Mouse (Mus musculus): ENCODE measurements at regions not wholly inside any gene's neighbourhood (a gene's known extent, or its start where the extent isn't known, plus 50 kb on each side); places are given as distances from the start of the nearest gene placed in this dataset.

GRCm38 (mm10) chr8:92540636-92541035 lies 133.5 kb upstream of the Irx6 start:
- TF ChIP-seq GATA2 (IDR thresholded peaks at IDR 0.05; ENCODE audit: borderline replicate concordance, low read depth, low read length), result no peak
- TF ChIP-seq POLR2AphosphoS5 (IDR thresholded peaks at IDR 0.05; ENCODE audit: insufficient replicate concordance, low read depth, low read length), result no peak
- TF ChIP-seq GATA1 (IDR thresholded peaks at IDR 0.05; ENCODE audit: borderline replicate concordance, low read length), result no peak
- no peak for TF ChIP-seq TAL1 (conservative IDR thresholded peaks at IDR 0.05; ENCODE audit: low read depth, low read length)
- no peak for TF ChIP-seq CTCF (IDR thresholded peaks at IDR 0.05; ENCODE audit: low read depth, low read length)
- Histone ChIP-seq H3K4me3 (ENCODE audit: low read depth, low read length) (no peak overlapping the region), H3K36me3 (replicated peaks) (no peaks in the 10 kb centered on the region), H3K4me1 (ENCODE audit: insufficient read depth, low read depth, low read length) (no peaks in the 10 kb centered on the region), H3K9me3 (replicated peaks) (peaks cover 47% of the 10 kb centered on the region), H3K27me3 (ENCODE audit: insufficient read depth, low read length) (no peaks in the 10 kb centered on the region)
- ATAC-seq (ENCODE audit: extremely low read depth, insufficient number of reproducible peaks, low FRiP score, poor library complexity, severe bottlenecking), result no peak
- no peak for DNase-seq (ENCODE audit: low spot score)

DNA sequence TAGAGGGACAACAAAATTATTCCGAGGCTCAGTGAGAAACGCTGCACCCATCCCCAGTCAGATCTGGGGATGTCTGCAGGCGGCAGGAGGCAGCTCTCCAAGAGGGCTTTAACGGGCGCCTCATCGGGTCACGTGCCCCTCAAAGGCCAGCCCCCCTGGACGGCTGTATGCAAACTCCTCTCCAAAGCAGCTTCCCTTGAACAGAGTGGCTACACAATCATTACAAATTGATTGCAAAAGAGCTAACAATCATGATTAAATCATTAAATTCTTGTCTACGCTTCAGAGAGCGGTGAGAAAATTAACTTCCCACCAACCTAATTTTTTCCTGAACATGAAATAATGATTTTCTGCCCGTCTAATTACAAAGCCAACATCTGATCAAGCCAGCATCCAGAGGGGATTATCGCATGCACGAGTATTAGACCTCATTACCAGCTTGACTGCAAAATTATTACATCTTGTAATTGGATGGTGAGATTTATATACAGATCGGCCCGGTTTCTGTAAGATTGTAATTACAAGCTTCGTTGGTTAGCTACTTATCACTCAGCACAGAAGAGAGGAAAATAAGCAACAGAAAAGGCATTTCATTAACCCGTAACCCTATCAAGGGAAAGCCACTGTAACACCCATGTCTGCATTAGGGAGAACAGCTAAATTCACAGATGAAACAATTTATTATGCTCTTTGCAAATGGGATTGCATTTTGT lies 128.6 kb upstream of the Irx6 start:
- no peaks in the 10 kb centered on the region for H3K36me3 ChIP-seq (replicated peaks)
- H3K4me1 ChIP-seq (ENCODE audit: insufficient read depth, low read depth, low read length), result no peaks in the 10 kb centered on the region
- no peaks in the 10 kb centered on the region for H3K27me3 ChIP-seq (ENCODE audit: insufficient read depth, low read length)
- ATAC-seq (ENCODE audit: extremely low read depth, insufficient number of reproducible peaks, low FRiP score, poor library complexity, severe bottlenecking) (no peak), DNase-seq (ENCODE audit: low spot score) (no peak)
- H3K4me3 ChIP-seq (ENCODE audit: low read depth, low read length), result no peak overlapping the region
- H3K9me3 ChIP-seq (replicated peaks), result peaks cover 46% of the 10 kb centered on the region
- TF ChIP-seq POLR2AphosphoS5 (IDR thresholded peaks at IDR 0.05; ENCODE audit: insufficient replicate concordance, low read depth, low read length), result no peak
- no peak for TF ChIP-seq TAL1 (conservative IDR thresholded peaks at IDR 0.05; ENCODE audit: low read depth, low read length)
- no peak for TF ChIP-seq CTCF (IDR thresholded peaks at IDR 0.05; ENCODE audit: low read depth, low read length)
- no peak for TF ChIP-seq GATA1 (IDR thresholded peaks at IDR 0.05; ENCODE audit: borderline replicate concordance, low read length)
- TF ChIP-seq GATA2 (IDR thresholded peaks at IDR 0.05; ENCODE audit: borderline replicate concordance, low read depth, low read length), result no peak

GRCm38 (mm10) chr8:92555140-92555539 lies 118.9 kb upstream of the Irx6 start:
- DNase-seq (ENCODE audit: low spot score), result no peak
- TF ChIP-seq CTCF (IDR thresholded peaks at IDR 0.05; ENCODE audit: low read depth, low read length) (no peak), GATA1 (IDR thresholded peaks at IDR 0.05; ENCODE audit: borderline replicate concordance, low read length) (no peak), TAL1 (conservative IDR thresholded peaks at IDR 0.05; ENCODE audit: low read depth, low read length) (no peak), POLR2AphosphoS5 (IDR thresholded peaks at IDR 0.05; ENCODE audit: insufficient replicate concordance, low read depth, low read length) (no peak), GATA2 (IDR thresholded peaks at IDR 0.05; ENCODE audit: borderline replicate concordance, low read depth, low read length) (no peak)
- peaks cover 50% of the 10 kb centered on the region for H3K9me3 ChIP-seq (replicated peaks)

GRCm38 (mm10) chr8:92555631-92556030 lies 118.5 kb upstream of the Irx6 start:
- TF ChIP-seq CTCF (IDR thresholded peaks at IDR 0.05; ENCODE audit: low read depth, low read length) (no peak), GATA1 (IDR thresholded peaks at IDR 0.05; ENCODE audit: borderline replicate concordance, low read length) (no peak), GATA2 (IDR thresholded peaks at IDR 0.05; ENCODE audit: borderline replicate concordance, low read depth, low read length) (no peak), POLR2AphosphoS5 (IDR thresholded peaks at IDR 0.05; ENCODE audit: insufficient replicate concordance, low read depth, low read length) (no peak), TAL1 (conservative IDR thresholded peaks at IDR 0.05; ENCODE audit: low read depth, low read length) (no peak)
- Histone ChIP-seq H3K4me1 (ENCODE audit: insufficient read depth, low read depth, low read length) (no peaks in the 10 kb centered on the region), H3K9me3 (replicated peaks) (peaks cover 51% of the 10 kb centered on the region), H3K4me3 (ENCODE audit: low read depth, low read length) (no peak overlapping the region; the same call in 1 of the 2 replicates), H3K36me3 (replicated peaks) (no peaks in the 10 kb centered on the region), H3K27me3 (ENCODE audit: insufficient read depth, low read length) (no peaks in the 10 kb centered on the region)
- no peak for DNase-seq (ENCODE audit: low spot score)
- ATAC-seq (ENCODE audit: extremely low read depth, insufficient number of reproducible peaks, low FRiP score, poor library complexity, severe bottlenecking), result no peak

More at GRCm38 (mm10) chr8:92555140-92555539, 118.9 kb upstream of the Irx6 start:
- H3K27me3 ChIP-seq (ENCODE audit: insufficient read depth, low read length), result no peaks in the 10 kb centered on the region
- H3K36me3 ChIP-seq (replicated peaks), result no peaks in the 10 kb centered on the region
- no peaks in the 10 kb centered on the region for H3K4me1 ChIP-seq (ENCODE audit: insufficient read depth, low read depth, low read length)
- H3K4me3 ChIP-seq (ENCODE audit: low read depth, low read length), result no peak overlapping the region; the same call in 1 of the 2 replicates
- ATAC-seq (ENCODE audit: extremely low read depth, insufficient number of reproducible peaks, low FRiP score, poor library complexity, severe bottlenecking), result no peak

DNA sequence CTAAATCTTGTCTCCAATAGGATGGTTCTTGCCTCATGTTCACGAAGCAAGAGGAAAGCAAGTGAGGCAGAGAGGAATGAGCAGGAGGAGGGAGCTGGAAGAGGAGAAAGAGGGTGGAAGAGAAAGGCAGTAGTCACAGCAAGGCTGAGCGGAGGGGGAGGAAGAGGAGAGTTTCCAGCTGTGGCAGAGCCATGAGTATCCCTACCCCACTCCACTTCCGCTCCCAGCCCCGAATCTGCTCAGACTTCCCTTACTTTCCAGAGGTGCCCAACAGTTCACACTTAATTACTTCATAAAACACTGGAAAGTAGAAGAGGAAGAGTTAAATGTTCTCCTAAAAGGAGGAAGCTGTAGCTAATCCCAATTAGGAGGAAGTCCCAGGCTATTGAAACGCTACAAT lies 111.6 kb upstream of the Irx6 start:
- TF ChIP-seq GATA1 (IDR thresholded peaks at IDR 0.05; ENCODE audit: borderline replicate concordance, low read length) (no peak), GATA2 (IDR thresholded peaks at IDR 0.05; ENCODE audit: borderline replicate concordance, low read depth, low read length) (no peak), TAL1 (conservative IDR thresholded peaks at IDR 0.05; ENCODE audit: low read depth, low read length) (no peak)
- DNase-seq (ENCODE audit: low spot score), result no peak
- H3K9me3 ChIP-seq (replicated peaks), result peaks cover 38% of the 10 kb centered on the region
- no peak for ATAC-seq (ENCODE audit: extremely low read depth, insufficient number of reproducible peaks, low FRiP score, poor library complexity, severe bottlenecking)
- H3K4me1 ChIP-seq (ENCODE audit: insufficient read depth, low read depth, low read length), result no peaks in the 10 kb centered on the region
- no peak overlapping the region for H3K4me3 ChIP-seq (ENCODE audit: low read depth, low read length)
- no peaks in the 10 kb centered on the region for H3K36me3 ChIP-seq (replicated peaks)
- no peaks in the 10 kb centered on the region for H3K27me3 ChIP-seq (ENCODE audit: insufficient read depth, low read length)

- H3K27me3 ChIP-seq (ENCODE audit: insufficient read depth, low read length), result no peaks in the 10 kb centered on the region
- TF ChIP-seq TAL1 (conservative IDR thresholded peaks at IDR 0.05; ENCODE audit: low read depth, low read length), result no peak
- no peak for TF ChIP-seq POLR2AphosphoS5 (IDR thresholded peaks at IDR 0.05; ENCODE audit: insufficient replicate concordance, low read depth, low read length)
- TF ChIP-seq GATA2 (IDR thresholded peaks at IDR 0.05; ENCODE audit: borderline replicate concordance, low read depth, low read length), result no peak
- TF ChIP-seq CTCF (IDR thresholded peaks at IDR 0.05; ENCODE audit: low read depth, low read length), result no peak
- no peak for TF ChIP-seq GATA1 (IDR thresholded peaks at IDR 0.05; ENCODE audit: borderline replicate concordance, low read length)
- no peak for DNase-seq (ENCODE audit: low spot score)
- no peak for ATAC-seq (ENCODE audit: extremely low read depth, insufficient number of reproducible peaks, low FRiP score, poor library complexity, severe bottlenecking)
- no peaks in the 10 kb centered on the region for H3K36me3 ChIP-seq (replicated peaks)
- no peak overlapping the region for H3K4me3 ChIP-seq (ENCODE audit: low read depth, low read length)
- peaks cover 39% of the 10 kb centered on the region for H3K9me3 ChIP-seq (replicated peaks)
- no peaks in the 10 kb centered on the region for H3K4me1 ChIP-seq (ENCODE audit: insufficient read depth, low read depth, low read length)
These were observed 111.1 kb upstream of the Irx6 start for GRCm38 (mm10) chr8:92562962-92563361.
